Mouse (Mus musculus) stomach, embryonic 16.5 days (tissue): Measurements from ENCODE around the gene Mier2. TPM values are rescaled to one million over a fixed set of nuclear protein-coding genes. Genes with fewer than 3 reads are reported as not detected.

Source experiments
- ATAC-seq: fragments of 200-750 bp; cut with Nextera tagmentation; 2 replicates; pipeline ENCODE4 v1.8.0; 2017; ENCODE audit warnings: moderate number of reproducible peaks, moderate TSS enrichment; ENCODE audit not compliant: insufficient read depth, low FRiP score
- H3K27ac ChIP-seq: fragments of 300-500 bp; sonication (generic); 2 replicates; pipeline ENCODE4 v1.5.1; 2014; ENCODE audit warnings: low read length
- H3K27me3 ChIP-seq: fragments of 300-500 bp; sonication (generic); 2 replicates; pipeline ENCODE4 v1.6.1; 2014; ENCODE audit warnings: low read length, control low read depth, mixed read lengths; ENCODE audit not compliant: control insufficient read depth, insufficient read depth
- H3K36me3 ChIP-seq: fragments of 300-500 bp; sonication (generic); 2 replicates; pipeline ENCODE4 v1.6.1; 2014; ENCODE audit warnings: low read length; ENCODE audit not compliant: control insufficient read depth, insufficient read depth
- H3K4me1 ChIP-seq: fragments of 300-500 bp; sonication (generic); 2 replicates; pipeline ENCODE4 v1.6.1; 2014; ENCODE audit warnings: low read length, control low read depth, mixed read lengths; ENCODE audit not compliant: control insufficient read depth, insufficient read depth
- H3K4me2 ChIP-seq: fragments of 300-500 bp; sonication (generic); 2 replicates; pipeline ENCODE4 v1.6.1; 2014; ENCODE audit warnings: low read depth, low read length, mixed read lengths
- H3K4me3 ChIP-seq: fragments of 300-500 bp; sonication (generic); replicated peaks from 2 replicates; pipeline ENCODE4 v1.5.1; 2014; ENCODE audit warnings: mild to moderate bottlenecking, low read length
- H3K9ac ChIP-seq: fragments of 300-500 bp; sonication (generic); 2 replicates; pipeline ENCODE4 v1.6.1; 2014; ENCODE audit warnings: low read length
- H3K9me3 ChIP-seq: fragments of 300-500 bp; sonication (generic); replicated peaks from 2 replicates; pipeline ENCODE4 v1.6.1; 2016; ENCODE audit warnings: low read length, control low read depth; ENCODE audit not compliant: control insufficient read depth
- WGBS: fragments of 180-500 bp; shearing (Covaris S2); extraction: QIAGEN DNeasy Blood & Tissue Kit; methylation state at CpG from one replicate; pipeline ENCODE4 v1.1.7; 2014; 5-methylcytosine and 5-hydroxymethylcytosine counted together
- polyA plus RNA-seq: library from polyadenylated mRNA; unstranded; fragments of >200 nt; fragmentation: Nextera tagmentation; extraction: Ambion mirVana; gene quantifications from 2 replicates; pipeline ENCODE4 v1.2.1, GENCODE M21; 2015

The Mier2 gene
- polyA plus RNA-seq, 1 experiment from 2014 or later: 40.7 TPM

GRCm38 (mm10) chr10:79579781-79580180 lies 24.8 kb upstream of the Mier2 start:
- no peak for ATAC-seq

GRCm38 (mm10) chr10:79578891-79579290 lies 23.9 kb upstream of the Mier2 start:
- no peak for ATAC-seq
- 77% methylated on average over 7 of the region's 7 CpGs for WGBS
- Histone ChIP-seq H3K4me3 (no peak overlapping the region), H3K4me1 (no peaks in the 10 kb centered on the region), H3K9ac (no peak overlapping the region), H3K9me3 (no peaks in the 10 kb centered on the region; the same call in 1 of the 2 replicates), H3K4me2 (no peak overlapping the region), H3K36me3 (no peaks in the 10 kb centered on the region), H3K27ac (no peak overlapping the region), H3K27me3 (no peaks in the 10 kb centered on the region)

More at GRCm38 (mm10) chr10:79579781-79580180, 24.8 kb upstream of the Mier2 start:
- H3K9ac ChIP-seq: no peak overlapping the region
- no peak overlapping the region for H3K27ac ChIP-seq
- H3K4me2 ChIP-seq: no peak overlapping the region
- H3K4me1 ChIP-seq: no peaks in the 10 kb centered on the region
- no peaks in the 10 kb centered on the region for H3K27me3 ChIP-seq
- H3K9me3 ChIP-seq: no peaks in the 10 kb centered on the region; the same call in 1 of the 2 replicates
- no peaks in the 10 kb centered on the region for H3K36me3 ChIP-seq
- 73% methylated on average over 12 of the region's 12 CpGs for WGBS
- no peak overlapping the region for H3K4me3 ChIP-seq

GRCm38 (mm10) chr10:79578276-79578675 lies 23.3 kb upstream of the Mier2 start:
- Histone ChIP-seq H3K9ac (no peak overlapping the region), H3K4me1 (no peaks in the 10 kb centered on the region), H3K4me2 (no peak overlapping the region), H3K27ac (no peak overlapping the region), H3K9me3 (no peaks in the 10 kb centered on the region; the same call in 1 of the 2 replicates), H3K27me3 (no peaks in the 10 kb centered on the region), H3K4me3 (no peak overlapping the region), H3K36me3 (no peaks in the 10 kb centered on the region)
- ATAC-seq: no peak
- WGBS: 66% methylated on average over 9 of the region's 9 CpGs

- Histone ChIP-seq H3K36me3 (no peaks in the 10 kb centered on the region), H3K4me2 (no peak overlapping the region), H3K27ac (no peak overlapping the region), H3K9me3 (no peaks in the 10 kb centered on the region; the same call in 1 of the 2 replicates), H3K27me3 (no peaks in the 10 kb centered on the region), H3K9ac (no peak overlapping the region), H3K4me3 (no peak overlapping the region), H3K4me1 (no peaks in the 10 kb centered on the region)
- 68% methylated on average over 4 of the region's 4 CpGs for WGBS
- ATAC-seq: no peak
Observed at GRCm38 (mm10) chr10:79577376-79577775, 22.4 kb upstream of the Mier2 start.

- Histone ChIP-seq H3K4me1 (no peaks in the 10 kb centered on the region), H3K36me3 (no peaks in the 10 kb centered on the region), H3K9me3 (no peaks in the 10 kb centered on the region; the same call in 1 of the 2 replicates), H3K27me3 (no peaks in the 10 kb centered on the region), H3K4me3 (no peak overlapping the region), H3K4me2 (no peak overlapping the region), H3K9ac (no peak overlapping the region), H3K27ac (no peak overlapping the region)
- WGBS: 72% methylated on average over 6 of the region's 6 CpGs
- ATAC-seq: no peak
Observed at GRCm38 (mm10) chr10:79575754-79576153, 20.8 kb upstream of the Mier2 start.

DNA sequence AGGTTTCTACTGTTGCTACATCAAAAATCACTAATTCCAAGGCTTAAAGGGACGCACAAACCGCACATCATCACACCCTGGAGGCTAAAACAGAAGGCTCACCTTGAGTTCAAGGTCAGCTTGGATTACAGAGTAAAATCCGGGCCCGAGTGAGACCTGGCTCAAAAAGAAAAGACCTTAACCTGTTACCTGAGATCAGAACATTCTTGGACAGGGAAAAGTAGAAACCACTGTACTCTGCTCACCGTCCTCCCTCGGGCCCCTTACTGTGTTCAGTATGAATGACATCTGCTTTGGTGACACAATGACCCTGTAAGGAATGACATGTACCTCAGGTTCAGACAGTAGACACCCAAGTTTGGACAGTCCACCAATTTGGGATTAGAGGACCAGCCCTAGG lies 19.8 kb upstream of the Mier2 start:
- Histone ChIP-seq H3K9me3 (no peaks in the 10 kb centered on the region; the same call in 1 of the 2 replicates), H3K27me3 (no peaks in the 10 kb centered on the region), H3K27ac (no peak overlapping the region), H3K4me3 (no peak overlapping the region), H3K4me1 (no peaks in the 10 kb centered on the region), H3K4me2 (no peak overlapping the region), H3K36me3 (no peaks in the 10 kb centered on the region), H3K9ac (no peak overlapping the region)
- ATAC-seq: no peak
- 87% methylated on average over 6 of the region's 6 CpGs for WGBS

GRCm38 (mm10) chr10:79574350-79574749 lies 19.4 kb upstream of the Mier2 start:
- Histone ChIP-seq H3K27me3 (no peaks in the 10 kb centered on the region), H3K27ac (no peak overlapping the region), H3K36me3 (no peaks in the 10 kb centered on the region), H3K4me3 (no peak overlapping the region), H3K9ac (no peak overlapping the region), H3K9me3 (no peaks in the 10 kb centered on the region; the same call in 1 of the 2 replicates), H3K4me2 (no peak overlapping the region), H3K4me1 (no peaks in the 10 kb centered on the region)
- 76% methylated on average over 8 of the region's 8 CpGs for WGBS
- ATAC-seq: no peak

GRCm38 (mm10) chr10:79573611-79574010 lies 18.6 kb upstream of the Mier2 start:
- H3K4me3 ChIP-seq: no peak overlapping the region
- ATAC-seq: no peak

DNA sequence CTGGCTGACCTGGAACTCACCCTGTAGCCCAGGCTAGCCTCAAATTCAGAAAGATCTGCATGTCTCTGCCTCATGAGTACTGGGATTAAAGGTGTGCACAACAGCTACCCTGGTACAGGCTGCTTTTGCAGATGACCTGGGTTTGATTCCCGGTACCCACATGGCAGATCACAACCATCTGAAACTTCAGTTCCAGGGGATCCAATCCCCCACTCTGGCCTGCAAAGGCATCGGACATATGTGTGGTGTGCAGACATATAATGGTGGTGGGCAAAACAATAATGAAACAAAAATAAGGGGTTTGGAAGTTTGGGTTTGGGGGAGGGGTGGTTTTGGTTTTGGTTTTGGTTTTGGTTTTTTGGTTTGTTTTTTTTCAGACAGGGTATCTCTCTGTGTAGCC lies 16.3 kb upstream of the Mier2 start:
- no peak overlapping the region for H3K4me2 ChIP-seq
- H3K27ac ChIP-seq: no peak overlapping the region
- H3K4me3 ChIP-seq: no peak overlapping the region
- H3K9ac ChIP-seq: no peak overlapping the region
- ATAC-seq: no peak
- H3K36me3 ChIP-seq: no peaks in the 10 kb centered on the region
- no peaks in the 10 kb centered on the region for H3K4me1 ChIP-seq
- no peaks in the 10 kb centered on the region for H3K9me3 ChIP-seq
- H3K27me3 ChIP-seq: no peaks in the 10 kb centered on the region
- WGBS: 90% methylated on average over 2 of the region's 2 CpGs

More at GRCm38 (mm10) chr10:79573611-79574010, 18.6 kb upstream of the Mier2 start:
- Histone ChIP-seq H3K27me3 (no peaks in the 10 kb centered on the region), H3K36me3 (no peaks in the 10 kb centered on the region), H3K4me2 (no peak overlapping the region), H3K4me1 (no peaks in the 10 kb centered on the region), H3K27ac (no peak overlapping the region), H3K9ac (no peak overlapping the region), H3K9me3 (no peaks in the 10 kb centered on the region; the same call in 1 of the 2 replicates)
- 85% methylated on average over 6 of the region's 6 CpGs for WGBS
